Mouse (Mus musculus): Measurements from ENCODE around the gene Slc3a2. TPM values are rescaled to one million over a fixed set of nuclear protein-coding genes. Genes with fewer than 3 reads are reported as not detected.

Slc3a2 gene
- polyA plus RNA-seq, 1 experiment from 2014 or later = 91.8 TPM

DNA sequence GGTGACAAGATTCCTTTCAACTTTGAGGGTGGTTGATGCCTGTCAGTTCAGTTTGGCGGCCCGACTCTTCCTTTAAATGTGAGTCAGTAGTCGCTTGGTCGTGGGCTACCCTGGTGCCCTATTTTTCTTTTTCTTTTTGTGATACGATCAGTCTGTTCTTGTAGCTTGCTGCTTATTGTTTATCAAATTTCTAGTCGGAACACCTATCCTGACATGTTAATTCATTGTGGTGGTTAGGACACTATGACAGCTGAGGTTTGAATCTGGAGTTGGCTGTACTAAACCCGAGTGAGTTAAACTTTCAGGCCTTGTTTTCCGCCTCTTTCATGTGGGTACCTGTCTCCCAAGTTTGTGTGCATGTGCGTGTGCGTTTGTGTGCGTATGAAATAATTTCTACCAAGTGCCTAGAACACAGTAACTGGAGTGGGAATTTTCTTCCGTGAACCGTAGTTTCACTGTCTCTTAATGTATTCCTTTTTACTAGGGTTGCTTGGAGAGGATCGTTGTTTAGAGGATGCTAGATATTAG lies 34.4 kb upstream of the Slc3a2 start:
- ATAC-seq = no peak

GRCm38 (mm10) chr19:8756635-8757387 lies 33.6 kb upstream of the Slc3a2 start, which contains the start of gene Nxf1:
Gene Nxf1, plus strand, starts transcription at chr19:8757073.
- WGBS = 0% methylated on average over 61 of the region's 75 CpGs
- peak within 1 kb of the TSS; percentile 96 for H3K4me3 ChIP-seq (ENCODE audit: low read depth, low read length)
- peak; percentile 97 for DNase-seq (ENCODE audit: low spot score)
- H3K4me1 ChIP-seq (ENCODE audit: insufficient read depth, low read depth, low read length) = peaks cover 6% of the 10 kb centered on the region; the same call in 1 of the 2 replicates
- peak within 1 kb of the TSS; percentile 93 for H3K27ac ChIP-seq (ENCODE audit: low read length)
- H3K4me2 ChIP-seq (replicated peaks; ENCODE audit: low read depth, low read length) = peak within 1 kb of the TSS; percentile 75
- no peaks in the 10 kb centered on the region for H3K27me3 ChIP-seq (replicated peaks; ENCODE audit: insufficient read depth, low read length)
- H3K36me3 ChIP-seq (ENCODE audit: insufficient read depth, low read length) = peaks cover 11% of the 10 kb centered on the region
- H3K9ac ChIP-seq (replicated peaks; ENCODE audit: low read depth) = peak within 1 kb of the TSS; percentile 96
- TF ChIP-seq EP300 (IDR thresholded peaks at IDR 0.05) (no peak), CTCF (IDR thresholded peaks at IDR 0.05) (peak; percentile 31)
- ATAC-seq = peak; percentile 97
- no peaks in the 10 kb centered on the region for H3K9me3 ChIP-seq (ENCODE audit: low read length)

More for the DNA sequence above, 34.4 kb upstream of the Slc3a2 start:
- Histone ChIP-seq H3K9me3 (ENCODE audit: low read length) (no peaks in the 10 kb centered on the region), H3K36me3 (ENCODE audit: insufficient read depth, low read length) (peaks cover 11% of the 10 kb centered on the region), H3K27me3 (replicated peaks; ENCODE audit: insufficient read depth, low read length) (no peaks in the 10 kb centered on the region), H3K4me2 (replicated peaks; ENCODE audit: low read depth, low read length) (peak overlapping the region; percentile 75), H3K27ac (ENCODE audit: low read length) (peak overlapping the region; percentile 93), H3K4me3 (ENCODE audit: low read depth, low read length) (peak overlapping the region; percentile 96), H3K9ac (replicated peaks; ENCODE audit: low read depth) (peak overlapping the region; percentile 96), H3K4me1 (ENCODE audit: insufficient read depth, low read depth, low read length) (peaks cover 6% of the 10 kb centered on the region; the same call in 1 of the 2 replicates)
- 2% methylated on average over 14 of the region's 14 CpGs for WGBS
- DNase-seq (ENCODE audit: low spot score) = no peak
- TF ChIP-seq CTCF (IDR thresholded peaks at IDR 0.05) (no peak), EP300 (IDR thresholded peaks at IDR 0.05) (no peak)

DNA sequence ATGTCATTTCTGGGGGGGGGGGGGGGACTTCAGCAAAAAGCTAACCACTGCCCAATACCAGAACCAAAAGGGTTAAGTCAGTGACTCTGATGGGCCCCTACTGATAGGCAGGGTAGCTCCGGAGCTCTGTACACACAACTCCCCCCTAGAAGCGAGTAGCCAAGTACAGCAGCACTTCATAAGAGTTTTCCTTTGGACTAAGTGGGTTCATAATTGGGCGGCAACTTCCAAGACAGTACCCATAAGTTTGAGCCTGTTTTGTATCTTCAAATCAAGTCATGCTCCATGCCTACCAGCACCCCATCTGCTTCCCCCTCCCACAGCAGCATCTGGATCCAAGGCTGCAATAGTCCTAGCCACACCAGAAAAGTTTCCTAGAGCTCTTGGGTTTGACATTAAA lies 32.5 kb upstream of the Slc3a2 start:
- Histone ChIP-seq H3K36me3 (ENCODE audit: insufficient read depth, low read length) (peaks cover 17% of the 10 kb centered on the region), H3K27ac (ENCODE audit: low read length) (peak overlapping the region; percentile 93), H3K27me3 (replicated peaks; ENCODE audit: insufficient read depth, low read length) (no peaks in the 10 kb centered on the region), H3K4me1 (ENCODE audit: insufficient read depth, low read depth, low read length) (peaks cover 6% of the 10 kb centered on the region; the same call in 1 of the 2 replicates), H3K4me3 (ENCODE audit: low read depth, low read length) (no peak overlapping the region), H3K9me3 (ENCODE audit: low read length) (no peaks in the 10 kb centered on the region), H3K4me2 (replicated peaks; ENCODE audit: low read depth, low read length) (peak overlapping the region; percentile 75; the same call in 1 of the 2 replicates), H3K9ac (replicated peaks; ENCODE audit: low read depth) (no peak overlapping the region)
- ATAC-seq = no peak
- TF ChIP-seq EP300 (IDR thresholded peaks at IDR 0.05) (no peak), CTCF (IDR thresholded peaks at IDR 0.05) (no peak)
- DNase-seq (ENCODE audit: low spot score) = no peak
- WGBS = 45% methylated on average over 3 of the region's 3 CpGs

GRCm38 (mm10) chr19:8747368-8747767 lies 24.2 kb upstream of the Slc3a2 start:
- H3K27ac ChIP-seq (ENCODE audit: low read length) = no peak overlapping the region
- no peaks in the 10 kb centered on the region for H3K27me3 ChIP-seq (replicated peaks; ENCODE audit: insufficient read depth, low read length)
- no peaks in the 10 kb centered on the region for H3K9me3 ChIP-seq (ENCODE audit: low read length)
- H3K4me1 ChIP-seq (ENCODE audit: insufficient read depth, low read depth, low read length) = peaks cover 6% of the 10 kb centered on the region; the same call in 1 of the 2 replicates
- H3K4me3 ChIP-seq (ENCODE audit: low read depth, low read length) = no peak overlapping the region
- no peak overlapping the region for H3K9ac ChIP-seq (replicated peaks; ENCODE audit: low read depth)
- ATAC-seq (no peak), DNase-seq (ENCODE audit: low spot score) (peak; percentile 50)
- 71% methylated on average over 2 of the region's 2 CpGs for WGBS
- H3K36me3 ChIP-seq (ENCODE audit: insufficient read depth, low read length) = peaks cover 52% of the 10 kb centered on the region
- no peak overlapping the region for H3K4me2 ChIP-seq (replicated peaks; ENCODE audit: low read depth, low read length)
- TF ChIP-seq CTCF (IDR thresholded peaks at IDR 0.05) (peak; percentile 61), EP300 (IDR thresholded peaks at IDR 0.05) (no peak)

DNA sequence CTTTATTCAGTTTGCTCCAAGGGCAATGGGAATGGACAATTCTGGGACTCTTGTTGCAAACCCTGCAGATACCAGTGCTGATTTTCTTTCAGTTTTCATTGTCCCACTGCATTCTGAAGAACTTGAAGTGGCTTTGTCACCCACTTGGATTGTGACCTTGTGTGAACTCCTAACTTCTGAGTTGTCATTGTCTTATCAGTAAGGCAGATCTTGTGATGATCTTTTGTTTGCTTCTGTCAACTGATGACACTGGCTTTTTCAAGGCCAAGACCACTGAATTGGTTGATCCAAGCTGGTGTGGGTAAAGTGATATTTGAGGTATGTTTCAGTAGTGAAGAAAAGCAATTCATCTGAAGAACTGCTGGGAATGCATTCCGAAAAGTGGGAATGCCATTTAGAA lies 22.2 kb upstream of the Slc3a2 start:
- Histone ChIP-seq H3K4me3 (ENCODE audit: low read depth, low read length) (no peak overlapping the region), H3K27ac (ENCODE audit: low read length) (no peak overlapping the region), H3K36me3 (ENCODE audit: insufficient read depth, low read length) (peaks cover 44% of the 10 kb centered on the region), H3K4me2 (replicated peaks; ENCODE audit: low read depth, low read length) (no peak overlapping the region), H3K9ac (replicated peaks; ENCODE audit: low read depth) (no peak overlapping the region), H3K27me3 (replicated peaks; ENCODE audit: insufficient read depth, low read length) (no peaks in the 10 kb centered on the region), H3K4me1 (ENCODE audit: insufficient read depth, low read depth, low read length) (peaks cover 12% of the 10 kb centered on the region; the same call in 1 of the 2 replicates), H3K9me3 (ENCODE audit: low read length) (no peaks in the 10 kb centered on the region)
- no peak for TF ChIP-seq CTCF (IDR thresholded peaks at IDR 0.05)
- no peak for TF ChIP-seq EP300 (IDR thresholded peaks at IDR 0.05)
- ATAC-seq = no peak
- WGBS = 86% methylated on average over 1 of the region's 1 CpGs
- no peak for DNase-seq (ENCODE audit: low spot score)

DNA sequence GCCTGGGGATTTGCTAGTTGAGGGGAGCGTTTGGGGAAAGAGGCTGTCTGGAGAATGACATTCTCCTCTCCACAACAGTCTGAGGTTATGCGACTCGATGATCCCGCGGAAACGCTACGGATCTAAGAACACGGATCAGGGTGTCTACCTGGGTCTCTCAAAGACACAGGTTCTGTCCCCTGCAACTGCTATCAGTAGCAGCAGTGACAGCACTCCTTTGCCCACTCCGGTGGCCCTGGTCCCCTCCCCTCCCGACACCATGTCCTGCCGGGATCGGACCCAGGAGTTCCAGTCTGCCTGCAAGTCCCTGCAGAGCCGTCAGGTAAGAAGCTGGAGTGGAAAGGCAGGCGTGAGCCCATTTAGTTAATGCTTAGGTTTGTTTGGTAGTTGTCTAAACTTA lies 19.0 kb upstream of the Slc3a2 start:
- ATAC-seq (no peak), DNase-seq (ENCODE audit: low spot score) (peak; percentile 25)
- Histone ChIP-seq H3K4me1 (ENCODE audit: insufficient read depth, low read depth, low read length) (peaks cover 14% of the 10 kb centered on the region; the same call in 1 of the 2 replicates), H3K9me3 (ENCODE audit: low read length) (no peaks in the 10 kb centered on the region), H3K9ac (replicated peaks; ENCODE audit: low read depth) (peak overlapping the region; percentile 87), H3K4me3 (ENCODE audit: low read depth, low read length) (peak overlapping the region; percentile 72), H3K36me3 (ENCODE audit: insufficient read depth, low read length) (peaks cover 13% of the 10 kb centered on the region; the same call in 1 of the 2 replicates), H3K4me2 (replicated peaks; ENCODE audit: low read depth, low read length) (peak overlapping the region; percentile 96), H3K27ac (ENCODE audit: low read length) (peak overlapping the region; percentile 98), H3K27me3 (replicated peaks; ENCODE audit: insufficient read depth, low read length) (no peaks in the 10 kb centered on the region)
- 12% methylated on average over 14 of the region's 14 CpGs for WGBS
- TF ChIP-seq EP300 (IDR thresholded peaks at IDR 0.05) = no peak
- no peak for TF ChIP-seq CTCF (IDR thresholded peaks at IDR 0.05)
